Mouse (Mus musculus) E14TG2a.4 (cell line): ENCODE data around the gene Gm266.
A peak's percentile ranks its signal among the peaks of the same experiment; 100 is the strongest.

Source experiments
- H3K27me3 ChIP-seq: 2 replicates; pipeline ENCODE4 v1.6.1; 2014; ENCODE audit warnings: low read length, control low read depth; ENCODE audit not compliant: insufficient read depth
- H3K36me3 ChIP-seq: 2 replicates; pipeline ENCODE4 v1.6.1; 2014; ENCODE audit warnings: low read length, control low read depth; ENCODE audit not compliant: insufficient read depth
- H3K4me1 ChIP-seq: replicated peaks from 2 replicates; pipeline ENCODE4 v1.6.1; 2014; ENCODE audit warnings: low read depth, low read length, control low read depth
- H3K4me3 ChIP-seq: replicated peaks from 2 replicates; pipeline ENCODE4 v1.5.1; 2014; ENCODE audit warnings: mild to moderate bottlenecking, low read length
- H3K9me3 ChIP-seq: 2 replicates; pipeline ENCODE4 v1.6.1; 2014; ENCODE audit warnings: low read length, control low read depth
- CTCF ChIP-seq: conservative IDR thresholded peaks from 2 replicates; pipeline ENCODE4 v1.5.1; 2014; ENCODE audit warnings: low read length
- NANOG ChIP-seq: IDR thresholded peaks from 2 replicates; pipeline ENCODE4 v1.6.1; 2014; ENCODE audit warnings: borderline replicate concordance, low read length, mixed read lengths
- POU5F1 ChIP-seq: IDR thresholded peaks from 2 replicates; pipeline ENCODE4 v1.6.1; 2014; ENCODE audit warnings: low read length, borderline replicate concordance

Gene Gm266

DNA sequence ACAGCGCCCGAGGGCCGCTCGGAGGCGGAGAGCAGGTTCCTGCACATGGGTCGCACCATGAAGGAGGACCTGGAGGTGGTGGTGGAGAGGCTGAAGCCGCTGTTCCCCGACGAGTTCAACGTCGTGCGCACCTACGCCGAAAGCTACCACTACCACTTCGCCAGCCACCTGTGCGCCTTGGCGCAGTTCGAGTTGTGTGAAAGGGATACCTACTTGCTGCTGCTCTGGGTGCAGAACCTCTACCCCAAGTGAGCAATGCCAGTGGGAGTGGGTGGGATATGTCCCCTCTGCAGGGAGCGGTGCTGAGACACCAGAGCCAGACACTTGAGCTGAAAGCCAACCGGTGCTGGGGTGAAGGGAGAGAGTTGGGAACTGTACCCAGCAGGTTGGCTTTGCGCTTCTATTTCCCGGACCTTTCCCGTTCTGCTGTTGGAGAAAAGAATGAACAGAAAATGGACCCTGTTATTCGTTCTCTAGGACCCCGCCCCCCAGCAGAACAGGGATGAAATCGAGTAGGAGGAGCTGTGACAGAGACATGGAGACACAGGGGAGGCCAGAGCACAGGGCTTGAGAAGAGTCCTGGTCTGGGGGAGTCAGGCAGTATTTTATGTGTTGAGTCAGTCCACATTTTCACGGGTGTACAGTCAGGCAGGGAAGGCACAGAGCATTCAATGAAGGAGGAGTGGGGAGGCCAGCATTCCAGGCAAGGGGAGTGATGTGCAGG lies 39.6 kb downstream of the Gm266 start:
- Histone ChIP-seq H3K9me3 (no peaks in the 10 kb centered on the region), H3K4me3 (peak overlapping the region; percentile 70), H3K4me1 (peaks cover 73% of the 10 kb centered on the region), H3K36me3 (no peaks in the 10 kb centered on the region), H3K27me3 (peaks cover 100% of the 10 kb centered on the region)
- TF ChIP-seq CTCF (no peak), NANOG (no peak), POU5F1 (no peak)

DNA sequence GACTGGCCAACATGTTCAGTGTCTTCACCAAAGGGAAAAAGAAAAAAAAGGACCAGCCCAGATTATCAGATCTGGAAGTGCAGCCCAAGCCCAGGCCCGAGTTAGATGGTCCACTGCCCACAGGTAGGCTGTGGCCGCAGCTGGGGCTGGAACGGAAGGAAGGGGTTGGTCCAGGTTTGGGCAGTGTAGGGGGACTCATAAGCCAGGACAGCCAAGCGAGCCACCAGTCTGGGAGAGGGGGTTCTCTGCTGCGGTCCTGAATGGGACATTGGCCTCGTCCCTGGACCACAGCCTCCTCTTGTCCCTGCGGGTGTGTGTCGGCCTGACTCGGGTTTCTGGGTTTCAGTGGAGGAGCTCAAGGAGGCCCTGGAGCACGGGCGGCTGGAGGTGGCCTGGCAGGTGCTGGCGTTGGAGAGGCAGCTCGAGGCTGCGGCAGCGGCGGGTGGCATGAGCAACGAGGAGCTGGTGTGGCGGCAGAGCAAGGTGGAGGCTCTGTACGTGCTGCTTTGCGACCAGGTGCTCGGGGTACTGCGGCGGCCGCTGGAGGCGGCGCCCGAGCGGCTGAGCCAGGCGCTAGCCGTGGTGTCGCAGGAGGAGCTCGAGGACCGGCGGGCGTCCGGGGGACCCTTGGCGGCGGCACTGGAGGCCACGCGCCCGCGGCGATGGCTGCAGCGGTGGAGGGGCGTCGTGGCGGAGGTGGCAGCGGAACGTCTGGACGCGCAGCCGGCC lies 40.3 kb downstream of the Gm266 start:
- peaks cover 99% of the 10 kb centered on the region for H3K27me3 ChIP-seq
- H3K9me3 ChIP-seq = no peaks in the 10 kb centered on the region
- no peaks in the 10 kb centered on the region for H3K36me3 ChIP-seq
- peaks cover 68% of the 10 kb centered on the region for H3K4me1 ChIP-seq
- no peak for TF ChIP-seq POU5F1
- TF ChIP-seq CTCF = no peak
- no peak for TF ChIP-seq NANOG
- H3K4me3 ChIP-seq = peak overlapping the region; percentile 70

DNA sequence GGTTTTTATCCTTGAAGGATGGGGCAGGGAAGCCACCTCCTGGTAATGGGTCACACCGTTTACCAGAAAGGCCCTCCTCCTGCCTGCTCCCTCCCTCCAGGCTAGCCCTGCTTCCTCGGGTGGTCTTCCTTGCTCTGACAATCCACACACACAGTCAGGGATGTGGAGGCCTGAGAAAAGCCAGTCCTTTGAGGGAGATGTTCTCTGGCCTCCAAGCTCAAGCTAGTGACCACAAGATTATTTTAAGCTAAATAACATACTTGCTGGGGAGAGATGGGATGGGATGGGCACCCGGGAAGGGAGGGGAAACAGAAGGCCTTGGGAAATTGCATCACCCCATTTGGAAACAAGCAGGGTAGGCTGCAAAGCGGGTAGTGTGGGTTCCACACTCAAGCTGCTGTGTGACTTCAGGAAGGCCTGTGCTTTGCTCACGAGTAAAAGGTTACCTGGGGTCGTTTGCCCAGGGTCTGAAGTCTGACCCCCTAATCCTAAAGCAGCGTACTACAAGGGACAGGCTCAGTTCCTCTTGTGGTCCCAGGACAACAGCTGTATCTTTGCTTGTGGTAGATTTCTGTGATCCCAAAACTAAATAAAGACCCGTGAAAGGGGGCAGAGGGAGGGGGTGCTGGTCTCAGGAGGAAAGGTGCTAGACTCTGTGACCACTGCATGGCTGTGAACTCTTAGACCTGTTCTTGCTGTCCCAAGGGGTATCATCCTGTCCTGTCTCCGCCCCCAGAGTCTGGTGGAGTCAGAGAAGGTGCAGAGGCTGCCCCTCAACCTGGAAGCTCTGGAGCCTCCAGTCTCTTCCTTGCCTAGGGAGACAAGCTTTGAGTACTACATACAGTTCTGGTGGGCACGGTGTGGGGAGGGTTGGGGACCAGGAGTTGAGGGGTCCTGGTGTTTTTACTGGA lies 41.4 kb downstream of the Gm266 start:
- TF ChIP-seq NANOG = no peak
- TF ChIP-seq CTCF = no peak
- TF ChIP-seq POU5F1 = no peak
- Histone ChIP-seq H3K4me1 (peaks cover 57% of the 10 kb centered on the region), H3K36me3 (no peaks in the 10 kb centered on the region), H3K4me3 (no peak overlapping the region), H3K9me3 (peaks cover 5% of the 10 kb centered on the region), H3K27me3 (peaks cover 94% of the 10 kb centered on the region)

- H3K9me3 ChIP-seq = peaks cover 5% of the 10 kb centered on the region
These were observed 42.4 kb downstream of the Gm266 start for GRCm38 (mm10) chr12:111443011-111443870.

GRCm38 (mm10) chr12:111442309-111443010 lies 43.2 kb downstream of the Gm266 start, which contains the start of gene Tnfaip2:
Gene Tnfaip2, plus strand, starts transcription at chr12:111442469.
- Histone ChIP-seq H3K27me3 (peaks cover 94% of the 10 kb centered on the region), H3K36me3 (no peaks in the 10 kb centered on the region), H3K4me1 (peaks cover 46% of the 10 kb centered on the region), H3K4me3 (peak within 1 kb of the TSS; percentile 72), H3K9me3 (peaks cover 5% of the 10 kb centered on the region)
- no peak for TF ChIP-seq POU5F1
- TF ChIP-seq CTCF = no peak
- TF ChIP-seq NANOG = no peak

More at GRCm38 (mm10) chr12:111443011-111443870, 42.4 kb downstream of the Gm266 start:
- Histone ChIP-seq H3K27me3 (peaks cover 94% of the 10 kb centered on the region), H3K4me1 (peaks cover 48% of the 10 kb centered on the region), H3K4me3 (peak overlapping the region; percentile 72), H3K36me3 (no peaks in the 10 kb centered on the region)
- no peak for TF ChIP-seq POU5F1
- no peak for TF ChIP-seq CTCF
- no peak for TF ChIP-seq NANOG

GRCm38 (mm10) chr12:111441523-111441922 lies 44.1 kb downstream of the Gm266 start:
- Histone ChIP-seq H3K27me3 (peaks cover 93% of the 10 kb centered on the region), H3K36me3 (no peaks in the 10 kb centered on the region), H3K4me1 (peaks cover 43% of the 10 kb centered on the region), H3K9me3 (peaks cover 5% of the 10 kb centered on the region), H3K4me3 (no peak overlapping the region)
- TF ChIP-seq CTCF (no peak), NANOG (no peak), POU5F1 (no peak)

DNA sequence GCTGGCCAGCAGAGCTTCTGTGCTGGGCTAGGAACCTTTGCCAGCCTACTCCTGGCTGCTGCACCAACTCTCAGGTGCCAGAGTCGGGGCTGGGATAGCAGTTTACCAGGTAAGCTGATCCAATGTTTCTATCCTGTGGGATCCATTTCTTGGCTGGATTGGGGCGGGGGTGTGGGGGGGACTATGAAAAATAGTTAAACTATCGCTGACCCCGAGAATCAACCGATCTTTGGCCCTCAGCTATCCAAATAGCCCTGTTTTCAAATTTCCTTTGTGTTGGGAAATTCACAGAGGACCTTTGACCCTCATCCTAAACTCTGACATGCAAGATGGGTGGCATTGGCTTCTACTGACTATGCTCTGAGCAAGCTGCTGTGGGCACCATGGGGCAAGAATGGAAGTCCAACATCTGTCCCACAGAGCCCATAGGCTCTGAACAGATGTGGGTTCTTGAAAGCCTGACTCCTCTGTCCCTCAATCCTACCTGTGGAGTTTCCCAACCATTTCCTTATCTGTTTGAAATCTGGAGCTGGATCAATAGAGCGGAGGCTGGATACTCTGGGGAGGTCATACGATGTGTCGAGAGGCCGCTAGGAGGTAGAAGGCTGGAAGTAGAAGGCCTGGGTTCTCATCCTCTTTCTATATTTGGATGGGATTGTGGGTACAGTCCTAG lies 44.8 kb downstream of the Gm266 start:
- peaks cover 93% of the 10 kb centered on the region for H3K27me3 ChIP-seq
- H3K4me3 ChIP-seq = no peak overlapping the region
- no peak for TF ChIP-seq NANOG
- TF ChIP-seq CTCF = no peak
- TF ChIP-seq POU5F1 = no peak
- peaks cover 36% of the 10 kb centered on the region for H3K4me1 ChIP-seq
- peaks cover 5% of the 10 kb centered on the region for H3K9me3 ChIP-seq
- H3K36me3 ChIP-seq = no peaks in the 10 kb centered on the region
